Mouse (Mus musculus): ENCODE data around the gene Ints13. TPM values are rescaled to one million over a fixed set of nuclear protein-coding genes. Genes with fewer than 3 reads are reported as not detected.

Ints13 gene
- polyA plus RNA-seq, 1 experiment = 38.2 TPM

DNA sequence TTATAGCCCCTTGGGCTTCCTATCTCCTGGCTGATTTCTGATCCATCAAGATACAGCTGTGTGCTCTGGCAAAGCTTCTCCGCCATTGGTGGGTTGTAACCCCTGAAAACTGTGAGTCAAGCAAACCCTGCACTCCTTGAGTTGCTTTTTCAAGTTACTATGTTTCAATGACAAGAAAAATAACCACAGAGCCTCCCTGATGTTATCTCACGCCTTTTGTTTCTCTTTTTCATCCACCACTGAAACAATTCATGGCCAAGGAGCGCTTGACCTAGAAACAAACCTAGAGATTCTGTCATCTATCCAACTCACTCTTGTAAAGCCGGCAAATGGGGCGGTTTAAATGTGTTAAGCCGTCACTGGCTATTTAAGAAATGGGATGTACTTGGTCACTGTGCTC, 61.7 kb downstream of the Ints13 start:
- no peak for TF ChIP-seq GATA1 (IDR thresholded peaks at IDR 0.05; ENCODE audit: low read length)

DNA sequence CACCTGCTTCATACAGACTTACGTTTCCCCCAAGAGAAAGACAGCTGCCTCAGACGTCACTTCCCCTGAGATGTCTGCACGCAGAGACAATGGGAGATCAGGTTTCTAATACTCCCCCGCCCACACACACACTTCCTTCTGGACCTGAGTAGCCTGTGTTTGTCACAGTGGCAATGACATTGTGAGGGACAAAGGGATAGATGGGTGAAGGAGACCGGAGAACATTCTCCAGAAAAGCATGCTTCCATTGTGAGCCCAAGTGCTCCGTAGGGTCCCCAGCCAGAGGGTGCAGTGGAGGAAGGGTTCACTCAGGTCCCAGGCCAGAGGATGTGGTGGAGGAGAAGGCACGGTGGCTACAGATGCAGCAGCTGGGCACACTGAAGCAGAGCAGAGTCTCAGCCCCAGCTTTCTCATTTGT, 63.1 kb downstream of the Ints13 start:
- TF ChIP-seq GATA1 (IDR thresholded peaks at IDR 0.05; ENCODE audit: low read length) = no peak

DNA sequence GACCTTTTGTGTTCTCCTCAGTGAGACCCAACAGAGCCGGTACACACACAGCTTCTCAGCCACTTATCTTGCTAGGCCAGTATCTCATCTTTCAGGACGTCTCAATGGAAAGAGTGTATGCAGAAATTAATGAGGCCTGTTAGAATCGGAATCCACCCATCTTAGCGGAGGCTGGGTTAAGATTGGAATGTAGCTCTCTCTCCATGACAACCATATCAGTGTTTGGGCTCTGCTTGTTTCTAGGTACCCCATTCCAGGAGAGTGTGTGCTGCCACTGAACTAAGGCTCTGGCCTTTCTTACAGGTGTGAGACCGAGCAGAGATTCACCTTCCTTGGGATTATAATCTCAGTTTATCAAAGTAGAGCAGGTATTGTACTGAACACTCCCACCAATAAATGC, 63.7 kb downstream of the Ints13 start:
- TF ChIP-seq GATA1 (IDR thresholded peaks at IDR 0.05; ENCODE audit: low read length) = no peak

DNA sequence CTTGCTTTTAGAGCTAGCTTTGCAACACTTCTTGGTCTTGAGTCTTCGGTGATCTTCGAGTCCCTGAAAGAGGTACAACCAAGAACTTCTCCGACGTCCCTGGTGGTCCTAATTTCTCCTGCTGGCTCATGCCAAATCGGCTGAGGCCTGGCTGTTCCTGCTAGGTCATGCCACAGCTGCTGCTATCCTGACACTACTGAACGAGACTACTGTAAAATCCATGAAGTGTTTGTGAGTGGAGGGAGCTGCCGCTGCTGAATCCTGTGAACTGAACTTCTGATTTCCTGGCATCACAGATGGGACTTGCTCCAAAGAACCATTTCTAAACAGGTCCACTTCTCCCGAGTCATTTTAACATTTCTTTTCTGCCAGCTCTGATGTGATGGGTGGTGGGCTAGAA, 64.3 kb downstream of the Ints13 start:
- no peak for TF ChIP-seq GATA1 (IDR thresholded peaks at IDR 0.05; ENCODE audit: low read length)

DNA sequence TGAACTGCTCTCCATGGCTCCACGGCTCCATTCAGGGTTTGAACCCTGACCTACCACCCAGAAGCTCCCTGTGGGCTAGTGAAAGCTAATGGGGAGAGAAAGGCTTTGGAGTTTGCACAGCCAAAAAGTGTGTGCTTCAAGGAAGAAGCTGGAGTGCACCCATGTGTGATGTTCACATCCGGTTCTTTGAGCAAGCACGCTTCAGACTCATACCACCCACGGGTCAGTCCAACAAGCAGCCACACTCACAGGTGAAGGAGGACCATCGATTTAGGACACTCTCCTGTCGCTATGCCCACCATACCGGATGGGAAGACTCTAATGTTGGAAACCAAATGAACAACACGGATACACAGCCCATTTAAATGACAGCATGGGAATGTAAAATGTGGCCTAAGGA, 66.1 kb downstream of the Ints13 start:
- TF ChIP-seq GATA1 (IDR thresholded peaks at IDR 0.05; ENCODE audit: low read length) = no peak

DNA sequence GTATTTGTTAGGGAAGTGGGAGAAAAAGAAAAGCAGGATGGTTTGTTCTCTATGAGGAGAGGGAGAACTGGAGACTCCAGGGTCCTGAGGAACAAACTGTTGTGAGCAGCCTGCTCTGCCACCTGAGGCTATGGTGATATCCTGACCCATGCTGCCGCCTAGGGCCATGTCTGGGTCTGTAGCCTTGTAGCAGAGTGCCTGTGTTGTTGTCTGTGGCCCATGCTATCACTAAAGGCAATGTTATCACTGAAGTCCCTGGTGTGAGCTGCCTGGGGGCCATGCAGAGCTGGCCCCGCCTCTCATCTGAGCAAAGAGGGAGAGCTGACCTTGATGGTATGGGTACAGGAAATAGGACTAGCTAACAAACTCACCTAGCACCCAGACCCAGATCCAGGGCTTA, 67.7 kb downstream of the Ints13 start:
- no peak for TF ChIP-seq GATA1 (IDR thresholded peaks at IDR 0.05; ENCODE audit: low read length)

DNA sequence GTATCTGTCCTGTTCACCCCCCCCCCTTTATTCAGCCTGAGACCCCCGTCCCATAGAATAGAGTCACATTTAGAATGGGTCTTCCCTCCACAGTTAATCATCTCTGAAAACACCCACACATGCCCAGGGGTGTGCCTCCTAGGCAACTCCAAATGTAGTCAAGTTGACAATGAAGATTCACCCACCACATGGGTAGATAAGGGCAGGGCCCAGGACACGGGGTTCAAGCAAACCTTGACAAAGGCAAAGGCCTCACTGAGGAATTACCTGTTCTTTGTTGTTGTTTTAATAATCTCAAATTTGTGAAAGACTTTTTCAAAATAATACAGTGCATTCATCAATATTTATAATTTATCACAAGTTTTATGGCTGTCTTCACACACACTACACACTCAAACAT, 73.2 kb downstream of the Ints13 start:
- no peak for TF ChIP-seq GATA1 (IDR thresholded peaks at IDR 0.05; ENCODE audit: low read length)

DNA sequence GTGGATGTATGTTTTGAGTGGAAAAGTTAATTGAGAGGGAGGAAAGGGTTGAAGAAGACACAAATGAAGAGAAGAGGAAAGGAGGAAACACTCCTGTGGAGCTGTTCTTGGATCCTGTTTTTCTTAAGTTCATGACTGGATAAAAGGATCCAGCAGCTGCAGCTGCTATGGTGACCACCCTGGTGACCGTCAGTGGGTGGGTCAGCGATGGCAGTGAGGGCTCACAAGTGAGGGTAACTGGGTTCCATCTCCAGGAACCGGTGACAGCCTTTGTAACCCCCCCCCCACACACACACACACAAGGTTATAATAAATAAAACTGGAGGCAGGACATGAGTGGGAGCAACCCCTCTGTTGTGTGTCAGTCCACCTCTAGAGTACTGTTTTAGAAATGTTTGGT, 74.8 kb downstream of the Ints13 start:
- TF ChIP-seq GATA1 (IDR thresholded peaks at IDR 0.05; ENCODE audit: low read length) = no peak

DNA sequence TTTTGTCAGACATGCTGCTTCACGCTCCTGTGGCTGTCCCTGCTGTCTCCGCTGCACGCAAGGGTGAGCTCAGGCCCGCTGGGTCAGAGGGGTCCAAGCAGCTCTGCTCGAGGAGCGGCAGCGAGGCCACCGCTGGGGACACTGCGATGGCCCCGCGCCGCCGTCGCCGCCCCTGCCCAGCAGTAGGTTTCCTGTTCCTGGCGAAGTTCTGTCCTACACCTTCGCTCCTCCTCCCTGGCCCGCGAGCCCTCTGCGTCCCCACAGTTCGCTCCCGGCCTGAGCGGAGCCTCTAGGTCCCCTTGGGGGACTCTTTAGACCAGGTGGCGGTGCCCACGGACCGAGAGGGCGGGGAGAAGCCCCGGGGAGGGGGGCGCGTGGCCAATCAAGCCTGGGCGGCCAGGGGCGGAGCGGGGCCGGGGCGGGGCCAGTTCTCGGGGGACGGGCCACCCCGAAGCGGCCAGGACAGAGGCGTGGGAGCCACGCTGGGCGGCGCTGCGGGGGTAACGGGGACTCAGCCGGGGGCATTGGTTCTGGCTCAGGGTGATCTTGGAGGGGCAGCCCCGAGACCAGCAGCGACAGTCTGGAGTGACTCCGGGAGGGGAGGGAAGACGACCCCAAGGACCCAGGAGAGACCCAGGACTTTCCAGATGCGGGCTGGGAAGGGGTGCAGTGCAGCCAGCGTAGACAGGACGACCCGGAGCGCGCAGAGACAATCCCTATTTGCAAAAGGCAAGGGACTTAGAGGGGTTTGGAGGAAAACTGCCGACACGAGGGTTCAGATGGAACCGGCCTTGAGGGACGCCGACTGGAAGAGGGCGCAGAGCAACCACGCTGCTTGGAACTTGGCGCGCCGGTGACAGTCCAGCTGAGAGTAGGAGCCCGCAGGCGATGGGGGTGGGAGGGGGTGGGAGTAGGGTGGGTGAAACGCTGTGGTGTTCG, 75.5 kb downstream of the Ints13 start, which contains the start of gene Itpr2:
Itpr2 (minus strand) TSS at position 358 of the 939 bp plus-strand sequence.
- TF ChIP-seq GATA1 (IDR thresholded peaks at IDR 0.05; ENCODE audit: low read length) = no peak

DNA sequence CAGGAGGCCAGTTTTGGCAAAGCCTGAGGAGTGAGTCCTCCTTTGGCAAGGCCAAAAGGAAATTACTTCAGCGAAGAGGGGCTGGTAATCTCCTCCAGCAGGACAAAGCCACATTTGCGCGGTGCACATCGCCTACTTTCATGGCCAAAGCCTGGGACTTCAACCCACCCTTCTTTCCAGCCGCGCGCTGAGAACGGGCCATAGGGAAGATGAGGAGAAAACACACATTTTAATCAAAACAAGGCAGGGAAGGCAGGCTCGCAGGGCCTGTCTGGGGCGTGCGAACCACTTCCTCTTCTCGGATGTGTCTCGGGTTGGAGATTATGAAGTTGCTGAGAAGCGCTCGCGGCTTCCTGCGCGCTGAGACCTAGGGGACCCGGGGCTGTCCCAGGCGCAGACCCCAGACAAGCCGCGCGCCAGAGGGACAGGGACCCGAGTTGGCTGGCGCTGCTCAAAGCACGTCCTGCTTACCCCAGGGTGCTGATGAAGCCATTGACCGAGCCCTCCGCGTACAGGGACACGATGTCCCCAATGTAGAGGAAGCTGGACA, 76.2 kb downstream of the Ints13 start:
- TF ChIP-seq GATA1 (IDR thresholded peaks at IDR 0.05; ENCODE audit: low read length) = no peak

DNA sequence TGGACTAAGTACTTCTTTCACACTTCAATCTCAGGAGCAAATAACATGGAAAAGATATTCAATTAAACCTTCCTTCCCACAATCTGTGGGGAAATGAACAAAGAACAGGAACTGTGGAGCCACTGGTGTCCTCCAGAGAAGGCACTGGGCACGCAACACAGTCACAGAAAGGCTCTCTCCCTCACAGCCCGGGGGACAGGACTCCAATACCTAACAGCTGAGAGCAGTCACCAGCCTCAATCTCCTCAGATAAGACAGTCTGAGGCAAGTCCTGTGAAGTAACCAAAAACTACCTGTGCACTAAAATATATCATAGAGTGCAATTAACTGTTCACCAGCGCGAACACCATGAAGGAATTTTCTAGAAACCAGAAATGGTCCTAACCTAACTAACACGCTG, 76.9 kb downstream of the Ints13 start:
- no peak for TF ChIP-seq GATA1 (IDR thresholded peaks at IDR 0.05; ENCODE audit: low read length)

DNA sequence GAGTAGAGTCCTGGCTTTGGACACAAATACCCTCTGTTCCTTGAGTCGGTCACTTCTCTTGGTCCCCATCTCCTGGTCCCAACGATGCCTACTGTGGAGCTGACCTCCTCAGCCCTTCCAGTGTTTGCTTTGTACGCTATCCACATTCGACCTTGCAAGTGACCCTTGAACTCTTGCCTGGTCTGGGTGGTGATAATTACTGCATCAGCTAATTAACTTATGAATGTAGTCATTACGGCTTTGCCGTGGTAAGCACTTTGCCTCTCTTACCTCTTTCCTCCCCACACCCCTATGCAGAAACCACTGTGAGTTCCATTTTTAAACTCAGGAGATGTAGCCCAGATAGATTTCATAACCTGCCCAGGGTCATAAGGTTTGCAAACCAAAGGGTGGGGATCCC, 77.4 kb downstream of the Ints13 start:
- no peak for TF ChIP-seq GATA1 (IDR thresholded peaks at IDR 0.05; ENCODE audit: low read length)

Other genes with a start within 250 kb of the Ints13 start
- 1.9 and 2.7 TPM in 2 replicates for gene Itpr2, start 75.6 kb downstream of the Ints13 start, polyA plus RNA-seq (2012)
- gene Fgfr1op2, start 632 bp downstream of the Ints13 start, polyA plus RNA-seq (2012) = 74.7 and 97.5 TPM in 2 replicates
- gene Med21, start 64.7 kb upstream of the Ints13 start, polyA plus RNA-seq (2012) = 3.1 and 4.5 TPM in 2 replicates
- 29.1 and 30.1 TPM in 2 replicates for gene Tm7sf3, start 65.0 kb upstream of the Ints13 start, polyA plus RNA-seq (2012)
- gene Stk38l, start 147.2 kb upstream of the Ints13 start, polyA plus RNA-seq (2012) = 0.66 TPM in 2 replicates
- not detected in 2 replicates for gene Arntl2, start 218.2 kb upstream of the Ints13 start, polyA plus RNA-seq (2012)